Mouse (Mus musculus): ENCODE results near the gene Fbrsl1.

- no peak for TF ChIP-seq POLR2A (IDR thresholded peaks at IDR 0.05; ENCODE audit: low read depth, low read length)
- no peak; the same call in 1 of the 2 replicates for TF ChIP-seq CTCF (IDR thresholded peaks at IDR 0.05; ENCODE audit: borderline replicate concordance, insufficient read depth, low read length)
Observed at GRCm38 (mm10) chr5:110362813-110363178, 85.5 kb downstream of the Fbrsl1 start.

Data from embryonic fibroblast, embryonic 13.5 days (primary cell).